Mouse (Mus musculus) lung, postnatal 14 days (tissue): ENCODE measurements around the gene Six3.

Experiments used
- DNase-seq: peaks from one replicate; pipeline ENCODE4 v3.0.0; 2021

The Six3 gene

GRCm38 (mm10) chr17:85612526-85613265 is 712 bp upstream of the Six3 start:
- DNase-seq = no peak

GRCm38 (mm10) chr17:85614011-85614721 is 758 bp downstream of the Six3 start:
- no peak for DNase-seq

DNA sequence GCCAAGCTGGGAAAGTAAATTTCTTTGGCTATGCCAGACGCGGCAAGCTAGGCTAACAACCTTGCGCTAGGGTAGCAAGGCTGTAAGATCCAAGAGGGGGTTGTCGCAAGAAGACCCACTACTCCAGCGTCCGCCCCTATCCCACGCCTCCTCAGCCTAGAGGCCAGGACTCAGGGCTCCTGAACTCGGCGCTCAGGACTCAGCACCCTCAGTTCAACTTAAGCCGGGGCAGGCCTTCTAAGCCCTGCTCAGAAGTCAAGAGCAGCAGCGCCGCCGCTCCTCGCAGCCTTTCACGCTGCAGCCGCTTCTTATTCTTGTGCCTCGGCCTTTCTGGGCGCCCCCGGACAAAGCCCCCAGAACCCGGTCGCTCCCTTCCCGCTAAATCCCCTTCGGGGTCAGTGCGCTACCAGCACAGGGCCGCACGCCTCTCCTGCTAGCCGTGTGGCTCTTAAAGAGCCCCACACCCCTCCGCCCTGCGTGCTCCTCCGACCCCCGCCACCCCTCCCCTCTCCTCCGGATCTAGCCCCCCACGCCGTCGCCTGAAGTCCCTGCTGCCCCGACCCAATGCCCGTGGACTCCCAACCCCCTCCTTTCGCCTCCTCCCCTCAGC is 1.4 kb downstream of the Six3 start:
- DNase-seq = no peak

DNA sequence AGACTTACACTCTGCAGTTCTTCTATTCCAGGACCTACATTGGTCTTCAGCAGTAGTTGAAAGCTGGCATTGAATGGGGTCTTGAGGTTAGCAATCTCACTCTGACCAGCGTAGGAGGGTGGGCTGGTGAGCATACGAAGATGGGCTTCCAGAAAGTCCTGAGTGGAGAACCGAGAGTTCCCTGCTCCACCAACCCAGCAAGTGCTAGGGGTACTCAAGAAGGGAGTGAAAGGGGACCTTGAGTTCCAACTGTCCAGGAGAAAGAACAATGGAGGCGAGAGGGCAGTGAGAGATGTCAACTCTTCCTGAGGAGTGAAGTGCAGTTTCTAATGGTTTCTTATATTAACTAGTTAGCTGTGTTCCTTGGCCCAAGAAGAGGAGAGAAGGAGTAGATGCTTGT is 2.2 kb downstream of the Six3 start:
- no peak for DNase-seq

DNA sequence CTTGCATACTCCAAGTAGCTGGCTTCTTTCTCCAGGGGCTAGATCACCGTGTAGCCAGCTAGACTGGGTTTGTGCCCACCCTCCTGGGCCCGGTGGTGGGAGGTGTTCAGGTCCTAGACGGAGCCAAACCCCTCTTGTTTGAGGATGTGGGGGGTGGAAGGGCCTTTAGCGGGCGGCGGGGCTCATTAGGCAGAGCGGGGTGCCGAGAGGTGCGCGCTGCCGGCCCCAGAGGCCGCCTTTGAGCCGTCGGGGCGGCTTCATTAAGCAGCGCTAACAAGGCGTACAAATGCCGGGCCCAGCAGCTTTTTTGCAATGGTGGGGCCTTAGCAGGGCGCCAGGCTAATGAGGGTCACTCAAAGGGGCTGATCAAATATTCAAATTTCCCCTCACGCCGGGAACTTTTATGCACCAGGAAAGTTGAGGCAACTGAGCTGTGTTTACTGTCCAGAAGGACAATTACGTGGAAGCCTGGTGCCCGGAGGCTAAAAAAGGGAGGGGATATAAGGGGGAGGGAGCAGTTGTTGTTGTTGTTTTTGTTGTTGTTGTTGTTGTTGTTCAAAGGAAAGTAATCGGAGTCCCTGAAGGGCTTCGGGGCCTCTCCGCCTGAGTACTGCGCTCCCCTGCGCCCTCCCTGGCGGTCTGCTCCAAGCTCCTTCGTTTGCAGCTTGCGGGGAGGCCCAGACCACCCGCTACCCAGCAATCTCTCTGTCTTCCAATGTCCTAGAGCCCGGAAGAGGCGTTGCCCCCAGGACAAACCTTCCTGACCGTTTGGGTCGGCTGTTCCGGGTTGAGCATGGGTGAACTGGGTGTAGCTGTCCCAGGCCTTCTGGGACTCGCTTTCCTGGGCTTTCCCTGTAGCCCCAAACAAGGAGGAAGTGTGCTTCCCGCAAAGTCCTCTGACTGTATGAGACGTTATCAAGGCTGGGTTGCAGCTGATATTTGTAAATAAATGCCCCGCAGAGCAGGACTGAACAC is 3.4 kb downstream of the Six3 start:
- no peak for DNase-seq

- DNase-seq = no peak
These were observed 4.4 kb downstream of the Six3 start for GRCm38 (mm10) chr17:85617566-85618358.

DNA sequence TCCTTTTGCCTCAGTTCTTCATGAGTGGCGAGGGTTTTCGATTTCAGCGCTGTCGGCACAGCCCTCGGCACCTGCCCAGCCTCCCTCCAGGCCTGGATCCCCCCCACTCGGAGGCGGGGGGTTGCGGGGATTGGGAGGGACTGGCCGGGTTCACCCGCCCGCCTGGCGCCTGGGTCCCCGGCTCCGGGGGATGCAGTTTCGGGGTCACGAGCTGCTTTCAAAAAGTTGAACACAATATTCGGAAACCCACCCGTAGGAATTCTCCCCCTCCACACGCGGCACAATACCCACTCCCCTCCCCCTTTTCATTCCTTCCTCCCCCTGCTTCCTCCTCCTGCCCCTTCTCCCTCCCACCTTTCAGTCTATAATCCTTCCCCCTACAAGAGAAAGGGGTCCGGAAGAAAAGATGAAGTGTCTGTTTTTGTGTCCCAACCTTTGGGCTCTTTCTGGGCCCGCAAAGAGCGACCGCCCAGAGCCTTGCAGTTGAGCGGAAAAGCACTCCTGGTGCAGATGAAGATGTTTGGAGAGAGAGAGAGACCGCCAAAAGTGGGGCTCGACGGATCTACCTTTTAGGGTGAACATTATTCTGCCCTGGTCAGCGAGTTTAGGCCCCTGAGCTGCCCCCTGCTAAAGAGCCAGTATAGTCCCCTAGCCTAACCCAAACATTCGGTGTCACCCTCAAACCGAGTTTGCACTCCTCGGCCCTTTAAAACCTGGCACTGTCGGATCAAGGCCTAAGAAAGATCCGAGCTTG is 5.1 kb downstream of the Six3 start:
- DNase-seq = no peak

DNA sequence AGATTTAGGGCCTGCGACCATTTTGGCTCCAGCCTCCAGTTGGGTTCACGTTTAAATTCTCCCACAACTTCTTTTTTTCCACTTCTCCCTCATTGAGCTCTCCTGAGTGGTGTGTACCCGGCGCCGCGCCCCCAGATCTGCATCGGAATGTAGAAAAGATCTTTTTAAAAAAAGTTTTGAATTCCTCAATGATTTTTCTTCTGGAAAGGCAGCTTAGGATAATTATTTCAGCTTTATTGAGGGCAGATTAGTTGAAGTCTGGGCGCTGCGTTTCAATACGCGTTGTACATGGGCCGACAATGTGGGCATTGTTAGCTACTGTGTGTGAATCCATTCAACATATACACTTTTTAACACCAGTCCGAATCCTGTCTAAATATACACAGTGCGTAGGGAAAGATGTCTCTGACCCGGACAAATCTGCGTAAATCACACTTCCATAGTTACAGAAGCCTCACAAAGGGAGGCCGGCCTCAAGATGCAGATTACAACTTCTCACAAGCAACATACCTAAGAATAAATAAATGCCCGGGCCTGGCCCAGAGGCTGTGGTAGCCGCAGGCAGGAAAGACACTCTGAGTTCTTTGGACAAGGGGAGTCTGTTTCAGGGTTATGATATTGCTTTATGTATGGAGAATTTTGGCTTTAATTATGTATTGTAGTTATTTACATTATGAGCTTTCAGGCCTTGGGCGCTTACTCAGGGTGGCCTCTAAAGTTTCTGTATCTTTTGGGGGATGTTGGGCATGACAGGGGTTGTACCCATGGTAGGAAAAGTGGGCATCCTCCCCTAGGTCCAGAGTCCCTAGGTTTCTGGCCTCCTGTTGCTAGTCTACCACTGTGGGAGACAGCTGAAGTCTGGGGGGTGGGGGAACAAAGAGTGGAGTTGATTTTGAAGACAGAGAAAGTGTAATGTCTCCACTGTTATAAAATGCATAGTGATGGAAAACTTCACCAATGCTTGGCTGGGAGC is 6.0 kb downstream of the Six3 start:
- no peak for DNase-seq

- DNase-seq = no peak
These were observed 6.7 kb downstream of the Six3 start for GRCm38 (mm10) chr17:85620086-85620481.

DNA sequence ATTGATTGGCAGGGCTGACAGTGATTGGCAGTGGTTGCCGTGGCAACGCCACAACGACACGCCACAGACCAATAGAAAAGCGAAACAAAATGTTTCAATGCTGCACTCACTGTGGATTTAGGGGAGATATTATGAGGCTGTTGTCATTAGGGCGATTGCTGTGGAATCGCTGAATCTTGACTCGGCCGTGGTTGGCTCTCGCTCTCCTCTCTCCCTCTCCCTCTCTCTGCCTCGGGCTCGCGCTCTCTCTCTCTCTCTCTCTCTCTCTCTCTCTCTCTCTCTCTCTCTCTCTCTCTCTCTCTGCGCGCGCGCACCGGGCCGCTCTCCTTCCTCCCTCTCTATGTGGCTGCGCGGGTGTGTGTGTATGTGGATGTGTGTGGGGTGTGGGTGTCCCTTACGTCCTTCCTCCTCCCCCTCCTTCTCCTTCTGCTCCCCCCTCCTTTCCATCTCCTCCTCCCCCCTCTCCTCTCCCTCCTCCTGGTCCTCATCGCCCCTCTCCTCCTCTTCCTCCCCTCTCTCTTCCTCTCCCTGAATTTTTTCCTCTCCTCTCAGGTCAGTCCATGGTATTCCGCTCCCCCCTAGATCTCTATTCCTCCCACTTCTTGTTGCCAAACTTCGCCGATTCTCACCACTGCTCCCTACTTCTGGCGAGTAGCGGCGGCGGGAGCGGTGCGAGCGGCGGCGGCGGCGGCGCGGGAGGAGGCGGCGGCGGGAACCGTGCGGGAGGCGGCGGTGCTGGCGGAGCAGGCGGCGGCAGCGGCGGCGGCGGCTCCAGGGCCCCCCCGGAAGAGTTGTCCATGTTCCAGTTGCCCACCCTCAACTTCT is 7.5 kb downstream of the Six3 start:
- no peak for DNase-seq

GRCm38 (mm10) chr17:85621505-85622310 is 8.3 kb downstream of the Six3 start:
- no peak for DNase-seq

GRCm38 (mm10) chr17:85622493-85623157 is 9.2 kb downstream of the Six3 start:
- DNase-seq = no peak

GRCm38 (mm10) chr17:85623161-85624050 is 10.0 kb downstream of the Six3 start:
- DNase-seq = no peak

GRCm38 (mm10) chr17:85624051-85624420 is 10.6 kb downstream of the Six3 start:
- no peak for DNase-seq

- no peak for DNase-seq
These were observed 11.9 kb downstream of the Six3 start for GRCm38 (mm10) chr17:85624981-85625940.
